Mouse (Mus musculus) heart, embryonic 13.5 days (tissue): ENCODE results near the gene Srd5a2. TPM values are rescaled to one million over a fixed set of nuclear protein-coding genes. Genes with fewer than 3 reads are reported as not detected.

Source experiments
- ATAC-seq: fragments of 200-750 bp; cut with Nextera tagmentation; 2 replicates; pipeline ENCODE4 v1.8.0; 2017; ENCODE audit warnings: moderate TSS enrichment; ENCODE audit not compliant: insufficient number of reproducible peaks, low FRiP score, low TSS enrichment; ENCODE audit errors: extremely low read depth
- H3K27ac ChIP-seq: fragments of 300-500 bp; sonication (generic); replicated peaks from 2 replicates; pipeline ENCODE4 v1.5.1; 2015; ENCODE audit warnings: moderate library complexity, mild to moderate bottlenecking, inconsistent platforms
- H3K27me3 ChIP-seq: fragments of 300-500 bp; sonication (generic); replicated peaks from 2 replicates; pipeline ENCODE4 v1.6.1; 2015; ENCODE audit warnings: mild to moderate bottlenecking, inconsistent platforms
- H3K36me3 ChIP-seq: fragments of 300-500 bp; sonication (generic); 2 replicates; pipeline ENCODE4 v1.6.1; 2015; ENCODE audit warnings: mild to moderate bottlenecking, inconsistent platforms
- H3K4me1 ChIP-seq: fragments of 300-500 bp; sonication (generic); 2 replicates; pipeline ENCODE4 v1.6.1; 2015; ENCODE audit warnings: inconsistent platforms
- H3K4me2 ChIP-seq: fragments of 300-500 bp; sonication (generic); 2 replicates; pipeline ENCODE4 v1.6.1; 2015; ENCODE audit warnings: inconsistent platforms, mild to moderate bottlenecking, moderate library complexity
- H3K4me3 ChIP-seq: fragments of 300-500 bp; sonication (generic); 2 replicates; pipeline ENCODE4 v1.5.1; 2015; ENCODE audit warnings: moderate library complexity, mild to moderate bottlenecking, inconsistent platforms
- H3K9ac ChIP-seq: fragments of 300-500 bp; sonication (generic); 2 replicates; pipeline ENCODE4 v1.6.1; 2015; ENCODE audit warnings: inconsistent platforms, mild to moderate bottlenecking, moderate library complexity
- H3K9me3 ChIP-seq: fragments of 300-500 bp; sonication (generic); 2 replicates; pipeline ENCODE4 v1.6.1; 2016; ENCODE audit warnings: inconsistent platforms
- WGBS: fragments of 180-500 bp; shearing (Covaris S2); methylation state at CpG from one replicate; pipeline ENCODE4 v1.1.7; 2015; ENCODE audit warnings: mixed read lengths; 5-methylcytosine and 5-hydroxymethylcytosine counted together
- polyA plus RNA-seq: library from polyadenylated mRNA; unstranded; fragments of >200 nt; fragmentation: Nextera tagmentation; extraction: Ambion mirVana; gene quantifications from 2 replicates; pipeline ENCODE4 v1.2.1, GENCODE M21; 2015

The Srd5a2 gene
- polyA plus RNA-seq, 1 experiment from 2014 or later: not detected

- no peak for ATAC-seq
Measured at GRCm38 (mm10) chr17:74020526-74021203, 27.1 kb downstream of the Srd5a2 start.

GRCm38 (mm10) chr17:74018281-74018680, 29.4 kb downstream of the Srd5a2 start:
- H3K4me3 ChIP-seq: no peak overlapping the region
- WGBS: 59% methylated on average over 4 of the region's 4 CpGs
- H3K4me1 ChIP-seq: no peaks in the 10 kb centered on the region

More at GRCm38 (mm10) chr17:74020526-74021203, 27.1 kb downstream of the Srd5a2 start:
- H3K27me3 ChIP-seq: no peaks in the 10 kb centered on the region; the same call in 1 of the 2 replicates
- H3K4me2 ChIP-seq: peak overlapping the region; percentile 36
- WGBS: 38% methylated on average over 8 of the region's 8 CpGs
- no peak overlapping the region for H3K4me3 ChIP-seq
- no peaks in the 10 kb centered on the region for H3K4me1 ChIP-seq
- no peaks in the 10 kb centered on the region for H3K36me3 ChIP-seq
- no peaks in the 10 kb centered on the region for H3K9me3 ChIP-seq
- no peak overlapping the region for H3K27ac ChIP-seq
- H3K9ac ChIP-seq: no peak overlapping the region

GRCm38 (mm10) chr17:74017649-74018048, 30.1 kb downstream of the Srd5a2 start:
- Histone ChIP-seq H3K9me3 (no peaks in the 10 kb centered on the region), H3K9ac (no peak overlapping the region), H3K4me1 (no peaks in the 10 kb centered on the region), H3K27me3 (no peaks in the 10 kb centered on the region; the same call in 1 of the 2 replicates), H3K4me3 (no peak overlapping the region), H3K36me3 (no peaks in the 10 kb centered on the region), H3K27ac (no peak overlapping the region), H3K4me2 (no peak overlapping the region)
- no peak for ATAC-seq
- WGBS: 86% methylated on average over 1 of the region's 1 CpGs

More at GRCm38 (mm10) chr17:74018281-74018680, 29.4 kb downstream of the Srd5a2 start:
- no peak for ATAC-seq
- Histone ChIP-seq H3K36me3 (no peaks in the 10 kb centered on the region), H3K9me3 (no peaks in the 10 kb centered on the region), H3K9ac (no peak overlapping the region), H3K27me3 (no peaks in the 10 kb centered on the region; the same call in 1 of the 2 replicates), H3K4me2 (no peak overlapping the region), H3K27ac (no peak overlapping the region)

- Histone ChIP-seq H3K36me3 (no peaks in the 10 kb centered on the region), H3K4me2 (no peak overlapping the region), H3K4me1 (no peaks in the 10 kb centered on the region), H3K27ac (no peak overlapping the region), H3K9ac (no peak overlapping the region), H3K4me3 (no peak overlapping the region), H3K27me3 (no peaks in the 10 kb centered on the region; the same call in 1 of the 2 replicates), H3K9me3 (no peaks in the 10 kb centered on the region)
- WGBS: 74% methylated on average over 6 of the region's 6 CpGs
- ATAC-seq: no peak
Measured at GRCm38 (mm10) chr17:74015128-74015527, 32.6 kb downstream of the Srd5a2 start.

GRCm38 (mm10) chr17:74008680-74009079, 39.0 kb downstream of the Srd5a2 start:
- H3K4me3 ChIP-seq: no peak overlapping the region
- no peak overlapping the region for H3K27ac ChIP-seq
- H3K4me2 ChIP-seq: no peak overlapping the region
- H3K4me1 ChIP-seq: no peaks in the 10 kb centered on the region
- no peaks in the 10 kb centered on the region for H3K36me3 ChIP-seq
- no peak for ATAC-seq
- WGBS: 56% methylated on average over 4 of the region's 4 CpGs
- no peaks in the 10 kb centered on the region for H3K27me3 ChIP-seq
- H3K9me3 ChIP-seq: no peaks in the 10 kb centered on the region
- H3K9ac ChIP-seq: no peak overlapping the region

- Histone ChIP-seq H3K4me1 (no peaks in the 10 kb centered on the region), H3K36me3 (no peaks in the 10 kb centered on the region), H3K4me2 (no peak overlapping the region), H3K27ac (no peak overlapping the region), H3K9ac (no peak overlapping the region), H3K9me3 (no peaks in the 10 kb centered on the region), H3K4me3 (no peak overlapping the region), H3K27me3 (no peaks in the 10 kb centered on the region)
- WGBS: 67% methylated on average over 8 of the region's 8 CpGs
- ATAC-seq: no peak
Measured at GRCm38 (mm10) chr17:74007001-74007400, 40.7 kb downstream of the Srd5a2 start.

- Histone ChIP-seq H3K4me1 (no peaks in the 10 kb centered on the region), H3K4me3 (no peak overlapping the region), H3K4me2 (no peak overlapping the region), H3K27ac (no peak overlapping the region), H3K36me3 (no peaks in the 10 kb centered on the region), H3K27me3 (no peaks in the 10 kb centered on the region), H3K9ac (no peak overlapping the region), H3K9me3 (no peaks in the 10 kb centered on the region)
- ATAC-seq: no peak
- WGBS: 75% methylated on average over 2 of the region's 2 CpGs
Measured at GRCm38 (mm10) chr17:74002396-74002795, 45.3 kb downstream of the Srd5a2 start.

GRCm38 (mm10) chr17:73995907-73996645, 51.6 kb downstream of the Srd5a2 start:
- Histone ChIP-seq H3K4me3 (no peak overlapping the region), H3K9me3 (no peaks in the 10 kb centered on the region), H3K27ac (no peak overlapping the region), H3K9ac (no peak overlapping the region), H3K4me2 (no peak overlapping the region), H3K4me1 (peaks cover 8% of the 10 kb centered on the region), H3K36me3 (no peaks in the 10 kb centered on the region), H3K27me3 (no peaks in the 10 kb centered on the region)
- WGBS: 65% methylated on average over 13 of the region's 13 CpGs
- ATAC-seq: no peak

- H3K36me3 ChIP-seq: no peaks in the 10 kb centered on the region
- H3K27me3 ChIP-seq: no peaks in the 10 kb centered on the region
- no peaks in the 10 kb centered on the region for H3K9me3 ChIP-seq
- no peak overlapping the region for H3K9ac ChIP-seq
- no peak for ATAC-seq
- WGBS: 86% methylated on average over 4 of the region's 4 CpGs
- no peak overlapping the region for H3K4me2 ChIP-seq
- peaks cover 8% of the 10 kb centered on the region for H3K4me1 ChIP-seq
- H3K27ac ChIP-seq: no peak overlapping the region
- no peak overlapping the region for H3K4me3 ChIP-seq
Measured at GRCm38 (mm10) chr17:73991264-73991663, 56.5 kb downstream of the Srd5a2 start.

GRCm38 (mm10) chr17:73986571-73986970, 61.1 kb downstream of the Srd5a2 start:
- ATAC-seq: no peak
- Histone ChIP-seq H3K27me3 (0 out of 2 replicates have a peak, but pooled peaks cover 4% of the 10 kb centered on the region), H3K4me2 (no peak overlapping the region), H3K36me3 (no peaks in the 10 kb centered on the region), H3K9ac (no peak overlapping the region), H3K4me1 (peaks cover 6% of the 10 kb centered on the region; the same call in 1 of the 2 replicates), H3K27ac (no peak overlapping the region), H3K9me3 (no peaks in the 10 kb centered on the region), H3K4me3 (no peak overlapping the region)
- WGBS: 70% methylated on average over 2 of the region's 2 CpGs

- Histone ChIP-seq H3K36me3 (no peaks in the 10 kb centered on the region), H3K4me1 (peaks cover 6% of the 10 kb centered on the region; the same call in 1 of the 2 replicates), H3K9me3 (no peaks in the 10 kb centered on the region), H3K4me3 (no peak overlapping the region), H3K9ac (no peak overlapping the region), H3K27me3 (0 out of 2 replicates have a peak, but pooled peaks cover 4% of the 10 kb centered on the region), H3K4me2 (no peak overlapping the region), H3K27ac (no peak overlapping the region)
- no peak for ATAC-seq
- WGBS: 87% methylated on average over 4 of the region's 4 CpGs
Measured at GRCm38 (mm10) chr17:73985936-73986335, 61.8 kb downstream of the Srd5a2 start.
